Mouse (Mus musculus) myocyte (in vitro differentiated cells): Measurements from ENCODE around the gene Cldn2.

Experiments used
- CEBPB ChIP-seq: IDR thresholded peaks from 2 replicates; pipeline ENCODE4 v1.6.1; 2011; ENCODE audit warnings: mild to moderate bottlenecking, moderate library complexity; ENCODE audit not compliant: poor library complexity, insufficient read depth, severe bottlenecking
- MAX ChIP-seq: IDR thresholded peaks from one replicate; pipeline ENCODE4 v1.6.1; 2011; ENCODE audit warnings: low read depth, mild to moderate bottlenecking, control low read depth
- MYOG ChIP-seq, 3 experiments: IDR thresholded peaks; one replicate each; pipeline ENCODE4 v1.6.1; 2011; ENCODE audit warnings: control low read depth in 2 of 3, low read depth in 2 of 3, mild to moderate bottlenecking in 2 of 3; ENCODE audit not compliant: insufficient read length in 2 of 3, control insufficient read depth in 1 of 3, insufficient read depth in 1 of 3
- POLR2A ChIP-seq: IDR thresholded peaks from one replicate; pipeline ENCODE4 v1.6.1; 2011; ENCODE audit warnings: low read depth, mild to moderate bottlenecking, control low read depth, moderate library complexity; ENCODE audit not compliant: insufficient read length
- REST ChIP-seq: IDR thresholded peaks from one replicate; pipeline ENCODE4 v1.6.1; 2011; ENCODE audit warnings: mild to moderate bottlenecking, control low read depth, moderate library complexity; ENCODE audit not compliant: insufficient read depth, insufficient read length
- TCF12 ChIP-seq: IDR thresholded peaks from one replicate; pipeline ENCODE4 v1.6.1; 2011; ENCODE audit warnings: mild to moderate bottlenecking, control low read depth; ENCODE audit not compliant: poor library complexity, insufficient read depth, severe bottlenecking
- USF1 ChIP-seq: IDR thresholded peaks from one replicate; pipeline ENCODE4 v1.6.1; 2011; ENCODE audit warnings: low read depth, mild to moderate bottlenecking, control low read depth, moderate library complexity

GRCm38 (mm10) chrX:139774309-139775083, 26.1 kb upstream of the Cldn2 start:
- TF ChIP-seq USF1 (no peak), MYOG (IDR thresholded peaks at IDR 0.05; ENCODE audit: control insufficient read depth in 1 of 3, insufficient read depth in 1 of 3, insufficient read length in 2 of 3, low read depth in 2 of 3) (no peak), POLR2A (no peak), REST (no peak), MAX (no peak), CEBPB (no peak), TCF12 (no peak)
